Mouse (Mus musculus) heart, adult 2 months (tissue): ENCODE measurements around the gene Hs3st1. TPM values are rescaled to one million over a fixed set of nuclear protein-coding genes. Genes with fewer than 3 reads are reported as not detected.

Experiments used
- DNase-seq, 2 experiments: peaks; one replicate each; pipeline ENCODE4 v3.0.0; 2021
- H3K27ac ChIP-seq: fragments of 200-600 bp; 2 replicates; pipeline ENCODE4 v1.8.1; 2022
- H3K27me3 ChIP-seq: fragments of 200-500 bp; 2 replicates; pipeline ENCODE4 v1.6.1; 2012; ENCODE audit warnings: mild to moderate bottlenecking, low read length, inconsistent platforms, mixed read lengths; ENCODE audit not compliant: control insufficient read depth, insufficient read depth
- H3K36me3 ChIP-seq: fragments of 200-500 bp; 2 replicates; pipeline ENCODE4 v1.6.1; 2012; ENCODE audit warnings: low read length, inconsistent platforms; ENCODE audit not compliant: control insufficient read depth, insufficient read depth
- H3K4me1 ChIP-seq: fragments of 200-500 bp; 2 replicates; pipeline ENCODE4 v1.6.1; 2011; ENCODE audit warnings: low read length; ENCODE audit not compliant: control insufficient read depth, insufficient read depth
- H3K4me3 ChIP-seq: fragments of 200-600 bp; 2 replicates; pipeline ENCODE4 v1.8.1; 2022
- H3K79me2 ChIP-seq: fragments of 200-500 bp; replicated peaks from 2 replicates; pipeline ENCODE4 v1.6.1; 2012; ENCODE audit warnings: mild to moderate bottlenecking, inconsistent platforms, low read length, moderate library complexity, mixed read lengths; ENCODE audit not compliant: control insufficient read depth, insufficient read depth
- H3K9ac ChIP-seq: fragments of 200-500 bp; 2 replicates; pipeline ENCODE4 v1.6.1; 2012; ENCODE audit warnings: low read depth, mild to moderate bottlenecking, control low read depth, inconsistent platforms, low read length, mixed read lengths
- CTCF ChIP-seq: fragments of 200-600 bp; IDR thresholded peaks from 2 replicates; pipeline ENCODE4 v1.8.1; 2022; ENCODE audit warnings: antibody characterized with exemption, mild to moderate bottlenecking, moderate library complexity
- EP300 ChIP-seq: fragments of 200-500 bp; IDR thresholded peaks from 2 replicates; pipeline ENCODE4 v1.6.1; 2011; ENCODE audit warnings: low read depth, low read length, control low read depth; ENCODE audit not compliant: insufficient read depth
- POLR2A ChIP-seq: fragments of 200-500 bp; IDR thresholded peaks from 2 replicates; pipeline ENCODE4 v1.6.1; 2011; ENCODE audit warnings: mild to moderate bottlenecking, low read depth, low read length, control low read depth; ENCODE audit not compliant: insufficient read depth
- WGBS: fragments of 180-500 bp; shearing (Covaris S2); methylation state at CpG from one replicate; pipeline ENCODE4 v1.1.7; 2018; 5-methylcytosine and 5-hydroxymethylcytosine counted together
- intact Hi-C: fragments of 180-260 bp; cut with DNase I; formaldehyde crosslinking; loops from one replicate; pipeline ENCODE4 v1.15.1; 2025
- polyA plus RNA-seq: library from polyadenylated mRNA; depleted of rRNA; stranded (reverse); fragments of >200 nt; gene quantifications from 2 replicates; pipeline ENCODE4 v1.2.3, GENCODE M21; 2012
- total RNA-seq, 2 experiments: library from RNA; stranded (reverse); gene quantifications; 2 replicates each; pipeline ENCODE4 v1.2.3; 2021

The Hs3st1 gene
- total and polyA plus RNA-seq, 3 experiments = 4.3 to 13.3 (median 7.5) TPM

DNA sequence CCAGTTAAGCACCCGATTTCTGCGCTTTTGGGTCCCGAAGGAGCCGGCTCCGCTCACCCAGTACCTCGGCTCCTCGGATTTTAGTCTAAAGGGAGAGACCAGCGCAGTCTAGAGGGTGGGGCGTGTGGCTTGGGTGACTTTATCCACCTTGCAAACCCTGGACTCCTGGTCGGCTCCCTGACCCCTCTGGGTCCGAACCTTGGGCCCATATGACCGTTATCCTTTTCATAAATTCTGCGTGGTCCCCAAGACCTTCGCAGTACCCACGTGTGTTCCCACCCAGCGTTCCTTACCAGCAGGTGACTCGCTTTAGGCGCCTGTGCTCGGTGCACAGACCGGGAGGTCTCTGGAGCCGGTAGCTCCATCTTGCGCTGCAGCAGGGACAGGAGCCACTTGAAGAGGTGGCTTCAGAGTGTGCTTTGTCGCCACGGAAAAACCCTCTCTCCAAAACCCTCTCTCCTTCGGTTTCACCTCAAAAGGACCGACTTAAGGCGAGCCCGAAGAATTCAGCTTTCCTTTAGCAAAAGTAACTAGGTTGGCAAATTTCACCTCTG, 110.4 kb downstream of the Hs3st1 start:
- H3K27me3 ChIP-seq = no peaks in the 10 kb centered on the region
- H3K79me2 ChIP-seq = no peaks in the 10 kb centered on the region
- WGBS = 1% methylated on average over 28 of the region's 28 CpGs
- intact Hi-C loops = loop anchor here (2.0 to 5.0 kb wide), 3 partner anchors 187 to 433 kb away; no protein-coding TSS in a partner anchor
- no peaks in the 10 kb centered on the region for H3K36me3 ChIP-seq
- DNase-seq = peak in 1 of 2 experiments; percentile 31
- peak overlapping the region; percentile 61 for H3K27ac ChIP-seq
- H3K4me1 ChIP-seq = no peaks in the 10 kb centered on the region; the same call in 1 of the 2 replicates
- peak overlapping the region; percentile 49 for H3K9ac ChIP-seq
- peak overlapping the region; percentile 91 for H3K4me3 ChIP-seq
- TF ChIP-seq POLR2A = no peak

DNA sequence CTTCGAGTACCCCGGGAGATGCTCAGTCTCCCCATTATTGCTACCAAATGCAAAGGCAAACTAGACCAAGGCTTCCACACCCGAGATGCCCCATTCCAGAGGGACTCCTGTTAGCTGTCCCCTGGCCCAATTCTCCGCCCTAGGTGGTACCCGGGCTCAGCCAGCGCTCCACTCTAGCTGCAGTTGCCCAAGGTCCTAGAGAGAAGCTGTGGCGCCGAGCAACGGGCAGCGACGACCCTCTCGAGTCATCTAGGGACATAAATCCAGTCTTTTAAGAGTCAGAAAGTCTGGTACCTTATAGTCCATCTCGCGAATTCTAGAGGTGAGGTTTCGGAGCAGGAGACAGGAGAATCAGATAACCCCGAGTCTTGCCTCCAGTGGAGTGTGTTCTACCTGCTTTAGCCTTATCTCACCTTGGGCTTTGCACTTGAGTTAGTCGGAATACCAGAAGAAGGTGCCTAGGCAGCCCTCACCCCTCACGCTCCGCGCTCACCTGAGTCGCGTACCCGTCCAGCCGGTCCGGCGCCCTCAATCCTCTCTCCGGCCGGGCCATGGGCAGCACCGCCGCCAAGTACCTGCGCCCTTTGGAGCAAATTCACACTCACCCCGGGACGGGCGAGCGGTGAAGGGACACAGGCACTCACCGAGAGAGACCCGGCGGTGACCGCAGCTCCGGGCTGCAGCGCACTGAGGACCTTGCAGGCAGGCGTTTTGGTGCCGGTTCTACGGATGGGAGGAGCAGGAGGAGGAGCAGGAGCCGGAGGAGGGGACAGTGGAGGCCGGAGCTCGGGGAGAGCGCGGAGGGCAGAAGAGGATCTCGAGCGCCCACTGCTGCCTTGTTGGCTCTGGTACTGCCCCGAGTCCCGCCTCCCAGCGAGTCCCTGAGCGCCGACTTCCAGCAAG, 111.1 kb downstream of the Hs3st1 start:
- H3K9ac ChIP-seq = peak overlapping the region; percentile 59
- H3K36me3 ChIP-seq = no peaks in the 10 kb centered on the region
- no peaks in the 10 kb centered on the region for H3K79me2 ChIP-seq
- H3K4me1 ChIP-seq = no peaks in the 10 kb centered on the region; the same call in 1 of the 2 replicates
- H3K27ac ChIP-seq = peak overlapping the region; percentile 77
- TF ChIP-seq POLR2A = peak; percentile 89
- no peak for TF ChIP-seq EP300
- TF ChIP-seq CTCF = peak; percentile 90
- H3K27me3 ChIP-seq = no peaks in the 10 kb centered on the region
- peak; percentile 91 to 93 for DNase-seq
- peak overlapping the region; percentile 91 for H3K4me3 ChIP-seq
- 1% methylated on average over 56 of the region's 56 CpGs for WGBS
- intact Hi-C loops = loop anchor here (2.0 to 5.0 kb wide), 3 partner anchors 188 to 432 kb away; no protein-coding TSS in a partner anchor

DNA sequence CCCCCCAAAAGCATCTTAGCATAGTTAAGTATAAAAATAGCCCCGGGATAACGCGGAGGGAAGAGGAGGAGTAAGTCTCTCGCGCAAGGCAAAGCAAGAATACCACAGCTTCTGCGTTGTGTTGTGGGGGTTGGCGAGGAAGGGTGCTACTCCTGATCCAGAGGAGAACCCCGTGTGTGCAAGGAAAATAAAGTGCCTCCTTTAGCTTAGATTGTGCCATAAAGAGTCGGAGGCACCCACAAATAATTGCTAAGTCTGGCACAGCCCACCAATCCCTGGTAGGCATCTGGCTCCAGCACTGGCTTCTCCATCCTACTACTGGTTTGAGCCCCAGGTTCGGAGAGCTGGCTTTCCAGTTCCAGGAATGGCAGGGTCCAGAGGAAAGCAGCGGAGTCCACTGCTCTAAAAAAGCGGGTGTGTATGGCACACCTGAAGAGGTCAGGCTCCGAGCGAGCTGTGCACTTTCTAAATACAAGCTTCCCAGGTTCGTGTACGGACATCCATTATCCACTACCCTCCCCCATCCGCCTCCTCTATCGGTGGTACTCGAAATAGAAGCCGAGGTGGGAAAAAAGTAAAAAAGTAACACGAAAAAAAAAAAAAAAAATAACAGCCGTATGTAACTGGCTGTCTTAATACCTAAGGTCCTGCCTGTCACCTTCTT, 111.9 kb downstream of the Hs3st1 start:
- TF ChIP-seq EP300 (no peak), CTCF (no peak), POLR2A (no peak)
- intact Hi-C loops = loop anchor here (5.0 kb wide), 2 partner anchors 189 to 431 kb away; no protein-coding TSS in a partner anchor
- H3K27ac ChIP-seq = peak overlapping the region; percentile 77
- peak overlapping the region; percentile 59 for H3K9ac ChIP-seq
- DNase-seq = peak in 1 of 2 experiments; percentile 30
- peak overlapping the region; percentile 91 for H3K4me3 ChIP-seq
- no peaks in the 10 kb centered on the region for H3K36me3 ChIP-seq
- no peaks in the 10 kb centered on the region; the same call in 1 of the 2 replicates for H3K4me1 ChIP-seq
- H3K79me2 ChIP-seq = no peaks in the 10 kb centered on the region
- no peaks in the 10 kb centered on the region for H3K27me3 ChIP-seq
- 4% methylated on average over 22 of the region's 22 CpGs for WGBS

DNA sequence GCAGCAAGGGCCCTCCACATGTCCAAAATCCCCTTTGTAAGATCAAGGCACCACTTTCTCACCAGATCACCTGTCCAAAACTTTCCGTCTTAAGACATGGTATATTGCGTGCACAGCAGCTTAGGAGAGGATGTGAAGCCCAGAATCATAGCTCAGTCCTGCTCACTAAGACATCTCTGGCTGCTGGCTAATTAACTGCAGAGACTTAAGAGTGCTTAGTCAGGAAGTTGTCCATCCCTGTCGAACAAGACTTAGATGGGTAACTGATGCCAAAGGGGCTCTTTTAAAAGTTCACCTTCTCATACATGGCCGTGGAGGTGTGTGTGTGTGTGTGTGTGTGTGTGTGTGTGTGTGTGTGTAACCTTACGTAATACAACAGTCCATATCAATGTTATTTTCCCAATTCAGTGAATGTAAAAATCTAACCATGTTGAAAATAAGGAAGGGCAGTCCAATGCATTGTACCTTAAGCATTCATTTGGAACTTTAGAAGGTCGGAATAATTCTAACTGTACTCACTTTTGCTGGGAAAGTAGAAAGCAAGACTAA, 113.0 kb downstream of the Hs3st1 start:
- Histone ChIP-seq H3K79me2 (no peaks in the 10 kb centered on the region), H3K27me3 (no peaks in the 10 kb centered on the region), H3K27ac (no peak overlapping the region), H3K9ac (no peak overlapping the region), H3K4me3 (no peak overlapping the region; the same call in 1 of the 2 replicates), H3K4me1 (no peaks in the 10 kb centered on the region; the same call in 1 of the 2 replicates), H3K36me3 (no peaks in the 10 kb centered on the region)
- TF ChIP-seq EP300 (no peak), POLR2A (no peak), CTCF (no peak)
- WGBS = 82% methylated on average over 6 of the region's 6 CpGs
- intact Hi-C loops = loop anchor here (5.0 kb wide), 2 partner anchors 190 to 430 kb away; no protein-coding TSS in a partner anchor
- DNase-seq = no peak

DNA sequence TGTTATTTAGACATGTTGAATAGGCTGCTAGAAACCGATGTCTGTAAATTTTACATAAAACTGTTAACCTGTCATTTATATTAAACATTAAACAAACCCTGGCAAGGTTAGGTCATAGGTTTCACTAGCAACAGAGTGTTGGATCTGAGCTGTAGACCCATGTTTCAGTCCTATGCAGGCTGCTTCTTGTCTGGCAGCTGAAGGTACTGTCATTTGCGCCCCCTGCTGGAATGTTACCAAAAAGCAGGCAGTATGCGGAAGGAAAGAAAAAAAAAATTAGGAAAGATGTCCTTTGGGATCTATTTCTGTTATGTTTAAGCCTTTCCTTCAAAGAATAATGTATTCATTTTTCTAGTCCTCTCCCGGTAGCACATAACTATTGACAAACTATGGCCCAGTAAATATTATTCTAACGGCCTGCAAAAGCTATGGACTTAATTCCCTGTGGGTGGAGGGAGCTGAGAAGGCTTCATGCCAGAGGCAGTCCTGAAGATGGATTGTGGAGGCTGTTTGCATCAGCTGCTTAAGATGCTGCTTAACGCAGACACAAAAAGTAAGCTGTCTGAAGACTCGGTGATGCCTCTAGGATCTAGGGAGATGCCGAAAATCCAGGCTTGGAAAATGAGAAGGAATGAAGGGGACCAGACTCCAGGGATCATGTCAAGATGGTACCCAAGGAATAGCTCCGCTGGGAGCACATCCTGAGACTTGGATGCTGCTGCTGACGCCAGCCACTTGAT, 115.7 kb downstream of the Hs3st1 start:
- WGBS = 43% methylated on average over 10 of the region's 10 CpGs
- Histone ChIP-seq H3K4me3 (no peak overlapping the region), H3K27me3 (no peaks in the 10 kb centered on the region), H3K27ac (no peak overlapping the region), H3K9ac (no peak overlapping the region), H3K79me2 (no peaks in the 10 kb centered on the region), H3K4me1 (no peaks in the 10 kb centered on the region; the same call in 1 of the 2 replicates), H3K36me3 (no peaks in the 10 kb centered on the region)
- peak; percentile 52 to 73 for DNase-seq
- intact Hi-C loops = loop anchor here (2.0 to 10.0 kb wide), 4 partner anchors 193 to 857 kb away; no protein-coding TSS in a partner anchor
- TF ChIP-seq CTCF (peak; percentile 91), EP300 (no peak)
